14 mouse cellular contexts compared by ENCODE assay signal in genomic region chr10:75053655-75054054, GRCm38 (mm10). TPM values are rescaled to one million over a fixed set of nuclear protein-coding genes. Genes with fewer than 3 reads are reported as not detected.
"Had no signal": no experiment of that assay in that cellular context is flagged by ENCODE, and none has a peak within 500 bp of the region (broad histone marks: within the 10 kb centered on the region; RNA-seq: fewer than 3 reads in every experiment).

No protein-coding gene starts in this region.

- H3K9me3 ChIP-seq: intestine, embryonic 15.5 days; limb, embryonic 12.5 days; midbrain, embryonic 12.5 days; neural tube, embryonic 15.5 days had no signal

- H3K27me3 ChIP-seq: intestine, embryonic 15.5 days; limb, embryonic 12.5 days; neural tube, embryonic 15.5 days had no signal

- H3K27ac ChIP-seq: hindbrain, embryonic 14.5 days; intestine, embryonic 15.5 days; limb, embryonic 12.5 days; midbrain, embryonic 12.5 days; neural tube, embryonic 15.5 days had no signal

- DNase-seq: layer of hippocampus, postnatal 36 days; right cerebral cortex, adult 18-20 months; right cerebral cortex, postnatal 25 days; thymus, adult 2 months; thymus, postnatal 25 days had no signal

- ATAC-seq: intestine, embryonic 15.5 days had no signal

- H3K36me3 ChIP-seq: intestine, embryonic 15.5 days; midbrain, embryonic 12.5 days; neural tube, embryonic 15.5 days had no signal

- H3K4me1 ChIP-seq: limb, embryonic 12.5 days had no signal

- H3K4me2 ChIP-seq: hindbrain, embryonic 14.5 days; intestine, embryonic 15.5 days; limb, embryonic 12.5 days; midbrain, embryonic 12.5 days; neural tube, embryonic 15.5 days had no signal

- H3K9ac ChIP-seq: hindbrain, embryonic 14.5 days; intestine, embryonic 15.5 days; limb, embryonic 12.5 days; midbrain, embryonic 12.5 days; neural tube, embryonic 15.5 days had no signal

- H3K4me3 ChIP-seq: intestine, embryonic 15.5 days; limb, embryonic 12.5 days; midbrain, embryonic 12.5 days; neural tube, embryonic 15.5 days had no signal

RNA-seq across cellular contexts. Expression of gene Rsph14, which starts 21.3 kb away (rescaled TPM):
- polyA plus RNA-seq: intestine, embryonic 15.5 days; kidney, embryonic 16.5 days; limb, embryonic 12.5 days; midbrain, embryonic 12.5 days; neural tube, embryonic 11.5 days; small intestine, adult 2 months; stomach, embryonic 16.5 days; thymus, adult 2 months had no signal
